Mouse (Mus musculus): ENCODE measurements around the gene Trim13.
A peak's percentile ranks its signal among the peaks of the same experiment; 100 is the strongest.

Trim13 gene

DNA sequence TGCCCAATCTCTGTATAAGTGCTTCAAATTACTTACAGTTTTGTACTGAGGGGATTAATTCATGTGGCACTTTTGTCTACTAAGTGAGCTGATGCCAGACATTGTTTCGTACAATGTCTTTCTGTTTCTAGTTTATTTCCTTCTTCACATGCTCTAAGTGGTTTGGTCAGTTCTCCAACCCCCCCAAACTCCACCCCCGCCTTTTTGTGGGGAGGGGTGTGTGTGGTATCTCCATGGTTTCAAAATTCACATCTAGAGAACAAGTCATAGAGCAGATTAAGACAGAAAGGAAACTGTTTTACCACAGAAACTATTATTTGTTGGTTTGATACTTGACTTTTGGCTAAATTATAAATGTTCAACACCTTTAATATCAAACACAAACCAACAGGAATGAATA, 22.3 kb downstream of the Trim13 start:
- no peak for DNase-seq

DNA sequence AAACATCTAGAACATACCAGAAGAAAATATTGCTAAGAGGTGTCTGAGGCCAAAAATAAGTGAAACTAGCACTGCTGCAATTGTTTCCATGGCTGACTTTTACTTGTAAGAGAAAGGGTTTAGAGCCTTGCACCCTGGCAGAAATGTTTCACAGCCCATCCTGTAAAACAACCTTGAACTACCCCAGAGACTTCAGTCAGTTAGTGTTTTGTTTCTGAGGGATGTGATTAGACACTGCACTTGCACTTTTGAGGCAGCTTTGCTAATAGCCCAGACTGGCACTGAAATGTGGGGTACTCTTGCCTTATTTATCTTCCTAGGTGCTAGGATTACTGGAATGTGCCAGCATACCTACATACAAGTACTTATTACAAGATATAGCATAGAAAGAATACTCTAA, 37.9 kb downstream of the Trim13 start:
- DNase-seq: no peak

DNA sequence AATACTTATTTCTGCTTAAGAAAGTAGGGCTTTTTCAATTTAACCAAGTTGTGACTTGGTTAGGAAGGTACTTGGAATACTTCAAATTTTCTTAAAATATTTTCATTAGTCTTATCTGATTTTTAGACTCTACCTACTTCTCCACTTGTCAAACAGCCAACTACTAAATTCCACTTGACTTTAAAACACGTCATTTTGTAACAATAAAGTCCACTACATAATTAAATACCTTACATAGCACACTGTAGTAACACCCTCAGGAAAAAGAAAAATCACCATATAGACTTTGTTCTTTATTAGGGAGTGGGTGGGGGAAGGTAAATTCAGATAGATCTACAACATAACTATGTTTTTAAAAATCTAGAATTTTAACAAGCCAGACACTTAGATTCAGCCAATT, 44.6 kb downstream of the Trim13 start:
- DNase-seq: no peak

DNA sequence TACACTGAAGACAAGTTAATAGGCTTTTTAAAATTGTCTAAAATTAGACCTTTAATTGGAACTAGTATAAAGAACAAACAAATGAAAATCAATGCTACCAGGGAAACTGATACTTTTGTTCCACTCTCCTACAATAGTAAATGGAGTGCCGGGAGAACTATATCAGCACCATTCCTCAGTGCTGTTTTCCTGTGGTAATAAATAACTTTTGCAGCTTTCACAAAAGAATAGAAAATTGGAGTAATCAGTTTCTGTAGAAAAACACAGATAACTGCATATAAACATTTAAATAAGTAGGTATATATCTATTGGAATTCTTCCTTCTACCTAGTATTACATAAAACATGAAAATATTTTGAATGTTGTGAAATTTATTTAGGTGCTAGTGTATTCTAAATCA, 47.5 kb downstream of the Trim13 start:
- DNase-seq: no peak

DNA sequence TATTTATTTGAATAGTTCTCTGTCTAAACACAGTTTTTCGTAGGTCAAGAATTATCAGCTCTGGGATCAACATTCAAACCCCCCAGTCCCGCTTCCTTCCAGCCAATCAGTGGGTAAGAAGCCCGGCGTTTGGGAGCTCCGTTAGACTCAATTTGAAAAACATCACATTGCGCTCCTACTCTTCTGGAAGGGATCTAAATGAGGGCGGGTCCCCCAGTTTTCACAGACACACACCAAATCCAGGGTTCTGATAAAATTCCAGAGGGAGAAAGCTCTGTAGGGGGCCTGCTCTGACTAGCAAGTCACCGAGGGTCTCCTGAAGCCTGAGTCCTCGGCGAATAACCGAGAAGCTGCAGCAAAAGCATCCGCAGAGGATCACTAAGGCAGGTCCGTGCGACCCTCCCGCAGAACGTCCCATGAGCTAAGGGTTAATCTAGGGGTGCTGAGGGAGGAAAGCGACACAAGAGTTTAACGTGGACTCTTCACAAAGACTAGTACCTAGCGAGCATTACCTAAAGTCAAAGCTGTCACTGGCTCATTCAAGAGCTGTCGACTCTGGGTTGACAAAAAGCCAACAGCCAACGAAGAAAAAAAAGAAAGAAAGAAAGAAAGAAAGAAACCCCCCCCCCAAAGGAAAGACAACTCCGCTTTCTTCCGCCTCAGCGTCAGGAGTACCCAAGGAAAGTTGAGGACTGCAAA, 49.3 kb downstream of the Trim13 start:
- DNase-seq: peak; percentile 46 to 48

DNA sequence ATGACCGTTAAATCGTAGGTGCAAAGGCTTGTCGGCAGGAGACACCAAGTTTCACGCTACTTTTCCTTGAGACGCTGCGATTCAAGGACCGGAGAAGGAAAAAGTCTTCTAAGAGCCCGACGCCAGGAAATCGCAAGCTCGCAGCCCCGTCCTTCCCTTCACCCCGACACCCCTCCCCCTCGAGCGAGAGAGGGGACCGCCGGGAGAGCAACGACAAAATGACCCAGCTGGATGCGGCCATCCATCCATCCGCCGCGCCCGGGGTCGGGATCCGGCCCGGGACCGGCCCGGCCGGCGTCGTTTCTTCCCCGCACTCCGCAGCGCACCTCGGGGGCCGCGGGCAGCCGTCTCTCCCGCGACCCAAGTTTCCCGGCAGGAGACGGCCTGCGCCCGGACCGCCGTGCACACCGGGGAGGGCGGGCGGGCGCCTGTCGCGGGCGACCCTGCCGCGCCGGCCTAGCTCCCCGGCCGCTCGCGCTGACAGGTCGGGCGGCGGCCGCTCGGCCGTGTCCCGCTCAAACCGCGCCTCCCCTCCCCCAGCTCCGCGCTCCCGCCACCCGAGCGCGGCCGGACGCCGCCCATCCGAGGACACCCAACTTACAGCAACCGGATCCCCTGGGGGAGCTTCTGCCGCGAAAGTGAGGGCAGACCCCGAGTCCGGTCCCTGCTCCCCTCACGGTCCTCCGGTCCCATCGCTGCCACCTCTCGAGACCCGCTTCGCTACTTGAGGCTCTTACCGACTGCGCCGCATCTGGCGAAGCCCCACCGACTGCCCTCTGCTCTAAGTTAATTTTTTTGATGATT, 50.0 kb downstream of the Trim13 start:
- peak; percentile 53 to 66 for DNase-seq

DNA sequence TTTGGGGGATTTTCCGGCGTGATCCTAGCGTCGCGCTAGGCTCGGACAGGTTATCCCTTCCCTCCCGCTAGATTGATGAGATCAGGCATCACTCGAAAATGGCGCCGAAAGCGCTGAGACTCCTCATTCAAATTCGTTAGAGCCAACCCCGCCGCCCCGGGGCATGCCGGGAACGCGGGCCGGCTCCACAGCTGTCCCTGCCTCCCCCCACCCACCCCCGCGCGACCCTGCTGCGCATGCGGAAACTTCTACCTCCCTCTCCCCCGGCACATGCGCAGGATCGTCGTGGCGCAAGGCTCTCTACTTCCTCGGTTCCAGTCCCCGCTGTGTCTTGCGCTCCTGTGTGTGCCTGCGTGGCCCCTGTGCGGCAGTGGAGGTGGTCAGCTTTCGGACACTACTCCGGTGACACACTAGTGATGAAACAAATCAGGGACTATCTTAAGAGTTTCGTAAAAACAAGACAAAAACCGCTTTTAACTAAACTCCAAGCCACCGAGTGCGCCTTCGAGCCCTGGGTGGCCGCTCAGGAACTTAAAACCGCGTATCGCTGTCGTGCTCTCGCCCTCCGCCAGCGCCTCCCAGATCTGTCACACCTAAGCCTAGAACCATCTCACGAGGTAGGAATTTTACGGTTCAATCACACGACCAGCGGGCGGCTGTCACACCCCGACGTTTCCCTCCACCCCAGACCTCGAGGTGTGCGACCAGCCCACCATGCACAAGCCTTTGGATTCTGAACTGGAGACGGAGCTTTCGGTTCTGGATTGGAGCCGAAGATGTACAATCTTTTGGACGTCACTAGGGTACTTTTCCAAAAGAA, 50.8 kb downstream of the Trim13 start:
- peak; percentile 95 to 97 for DNase-seq

DNA sequence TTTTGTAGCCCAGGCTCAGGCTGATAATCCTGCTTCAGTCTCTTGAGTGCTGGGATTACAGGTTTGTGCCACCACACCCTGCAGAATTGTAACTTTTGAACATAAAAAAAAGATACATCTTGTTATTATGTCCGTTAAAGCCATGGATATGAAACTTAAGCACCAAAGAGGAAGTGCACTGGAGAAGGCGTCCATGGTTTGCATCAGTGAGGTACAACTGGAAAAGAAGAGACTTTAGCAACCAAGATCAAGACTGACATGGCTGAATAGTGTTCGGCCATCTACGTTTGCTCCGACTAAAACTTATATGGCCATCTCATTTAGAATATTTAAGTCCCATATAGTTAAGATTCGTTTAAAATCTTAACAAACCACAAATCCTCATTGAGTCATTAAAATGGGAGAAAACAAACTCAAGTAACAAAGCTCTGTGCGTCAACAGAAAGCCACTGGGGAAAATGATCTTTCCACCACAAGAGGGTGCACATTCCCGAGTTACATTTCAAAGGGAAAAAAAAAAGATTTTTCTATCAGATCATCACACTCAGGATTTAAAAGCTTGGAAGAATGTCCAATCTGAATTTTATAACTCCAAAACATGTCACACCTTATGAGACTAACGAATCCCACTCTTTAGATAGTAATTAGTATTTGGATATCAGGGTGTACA, 52.4 kb downstream of the Trim13 start:
- peak in 1 of 2 experiments; percentile 14 for DNase-seq
